Mouse (Mus musculus): ENCODE results near the gene Slc2a10.

Gene Slc2a10

GRCm38 (mm10) chr2:165503259-165504203 lies at the start of gene Slc2a10:
Gene Slc2a10, plus strand, starts transcription at chr2:165503787.
- no peak for TF ChIP-seq GATA4 (IDR thresholded peaks at IDR 0.05; ENCODE audit: insufficient replicate concordance, low read length)

GRCm38 (mm10) chr2:165456710-165457109 lies 46.9 kb upstream of the Slc2a10 start:
- TF ChIP-seq GATA4 (IDR thresholded peaks at IDR 0.05; ENCODE audit: insufficient replicate concordance, low read length) = no peak

DNA sequence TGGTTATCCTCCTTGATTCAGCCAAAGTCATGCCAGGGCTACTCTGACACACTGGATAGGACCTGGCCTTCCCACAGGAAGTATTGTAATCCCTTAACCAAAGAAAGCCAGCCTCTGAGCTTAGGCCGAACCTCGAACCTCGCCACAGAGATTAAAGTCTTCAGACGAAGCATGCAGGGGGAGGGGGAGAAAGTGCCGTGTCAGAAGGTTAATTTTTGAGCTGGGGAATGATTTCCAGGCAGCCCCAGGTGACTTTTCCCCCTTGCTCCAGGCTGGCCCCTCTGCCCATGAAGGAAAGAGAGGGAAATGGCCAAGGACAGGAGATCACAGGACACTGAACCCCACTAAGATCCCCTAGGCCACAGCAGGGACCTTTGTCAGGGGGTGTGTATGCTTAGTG lies 45.4 kb upstream of the Slc2a10 start:
- TF ChIP-seq GATA4 (IDR thresholded peaks at IDR 0.05; ENCODE audit: insufficient replicate concordance, low read length) = no peak

GRCm38 (mm10) chr2:165459663-165460062 lies 43.9 kb upstream of the Slc2a10 start:
- no peak for TF ChIP-seq GATA4 (IDR thresholded peaks at IDR 0.05; ENCODE audit: insufficient replicate concordance, low read length)

- TF ChIP-seq GATA4 (IDR thresholded peaks at IDR 0.05; ENCODE audit: insufficient replicate concordance, low read length) = no peak
These were observed 35.6 kb upstream of the Slc2a10 start for GRCm38 (mm10) chr2:165467824-165468452.

GRCm38 (mm10) chr2:165470167-165470566 lies 33.4 kb upstream of the Slc2a10 start:
- TF ChIP-seq GATA4 (IDR thresholded peaks at IDR 0.05; ENCODE audit: insufficient replicate concordance, low read length) = no peak

DNA sequence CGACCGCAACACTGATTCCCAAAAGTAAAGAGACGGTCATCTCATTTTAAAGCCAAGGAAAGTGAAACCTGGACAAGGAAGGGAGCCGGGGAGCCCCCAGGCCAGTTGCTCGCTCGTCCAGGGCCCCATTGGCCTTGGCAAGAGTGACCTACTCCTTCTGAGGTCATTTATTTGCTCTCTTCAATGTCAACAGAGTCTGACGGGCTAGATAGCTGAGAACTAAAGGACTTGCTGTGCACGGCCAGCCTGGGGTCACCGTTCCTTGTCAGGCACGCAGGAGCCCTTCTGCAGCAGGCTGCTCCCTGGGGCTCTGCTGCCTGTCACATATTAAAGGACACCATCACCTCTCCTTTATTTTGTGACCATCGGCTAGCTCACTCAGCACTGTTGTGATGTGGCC lies 31.6 kb upstream of the Slc2a10 start:
- no peak for TF ChIP-seq GATA4 (IDR thresholded peaks at IDR 0.05; ENCODE audit: insufficient replicate concordance, low read length)

DNA sequence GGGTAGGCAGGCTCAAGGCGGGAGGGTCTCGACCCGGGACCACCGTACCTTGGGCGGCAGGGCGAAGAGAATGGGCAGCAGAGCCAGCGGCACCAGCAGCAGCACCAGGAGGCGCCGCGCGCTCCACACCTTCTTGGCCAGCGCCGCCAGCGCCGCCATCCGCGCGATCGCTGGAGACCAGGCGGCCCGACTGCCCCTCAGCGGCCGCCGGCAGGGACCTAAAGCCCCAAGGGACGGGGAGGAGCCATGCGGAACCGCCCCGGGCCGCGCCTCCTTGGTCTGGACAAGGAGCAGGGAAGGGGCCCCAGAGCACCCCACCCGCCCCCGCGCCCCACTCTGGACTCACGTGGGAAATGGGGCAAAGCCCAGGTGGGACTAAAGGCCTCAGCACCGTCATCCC lies 30.6 kb upstream of the Slc2a10 start, which contains the start of gene Slc13a3:
Gene Slc13a3 (minus strand): TSS at position 228 of the 400 bp plus-strand sequence.
- no peak for TF ChIP-seq GATA4 (IDR thresholded peaks at IDR 0.05; ENCODE audit: insufficient replicate concordance, low read length)

DNA sequence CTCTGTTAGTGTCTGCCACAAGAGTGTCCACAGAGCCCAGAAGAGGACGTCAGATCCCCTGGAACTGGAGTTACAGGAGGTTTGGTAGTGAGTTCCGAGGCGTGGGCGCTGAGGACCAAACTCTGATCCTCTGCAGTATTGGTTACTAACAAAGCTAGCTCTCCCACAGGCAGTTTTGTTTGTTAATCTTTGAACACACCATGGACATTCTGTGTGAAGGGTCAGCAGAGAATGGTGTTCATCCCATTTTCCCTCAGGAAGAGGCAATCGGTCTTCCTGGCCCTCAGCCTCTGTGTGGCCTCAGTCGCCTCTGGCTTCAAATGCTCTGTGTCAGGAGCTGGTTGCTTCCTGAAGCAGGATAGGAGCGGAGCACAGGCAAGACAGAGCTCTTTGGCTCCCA lies 28.2 kb upstream of the Slc2a10 start:
- no peak for TF ChIP-seq GATA4 (IDR thresholded peaks at IDR 0.05; ENCODE audit: insufficient replicate concordance, low read length)

- no peak for TF ChIP-seq GATA4 (IDR thresholded peaks at IDR 0.05; ENCODE audit: insufficient replicate concordance, low read length)
These were observed 27.7 kb upstream of the Slc2a10 start for GRCm38 (mm10) chr2:165475850-165476249.

GRCm38 (mm10) chr2:165482003-165482402 lies 21.6 kb upstream of the Slc2a10 start:
- TF ChIP-seq GATA4 (IDR thresholded peaks at IDR 0.05; ENCODE audit: insufficient replicate concordance, low read length) = no peak

- no peak for TF ChIP-seq GATA4 (IDR thresholded peaks at IDR 0.05; ENCODE audit: insufficient replicate concordance, low read length)
These were observed 19.4 kb upstream of the Slc2a10 start for GRCm38 (mm10) chr2:165484152-165484551.

DNA sequence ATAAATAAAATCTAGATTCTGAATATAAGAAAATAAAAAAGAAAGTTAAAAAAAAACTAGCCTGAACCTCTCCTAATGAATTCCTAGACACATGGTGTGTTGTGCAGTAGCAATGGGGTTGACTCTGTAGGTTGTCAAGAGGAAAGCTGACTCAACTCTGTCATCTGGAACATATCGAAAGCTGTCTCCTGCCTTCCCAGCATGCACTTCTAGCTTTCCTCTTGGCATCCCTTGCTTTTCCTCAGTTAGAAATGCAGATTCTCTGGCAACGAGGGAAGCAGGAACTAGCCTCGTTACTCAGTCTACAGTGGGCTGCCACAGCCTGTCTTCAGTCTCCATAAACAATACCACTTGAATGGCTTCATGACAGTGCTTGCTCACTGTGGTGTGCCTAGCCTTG lies 17.8 kb upstream of the Slc2a10 start:
- no peak for TF ChIP-seq GATA4 (IDR thresholded peaks at IDR 0.05; ENCODE audit: insufficient replicate concordance, low read length)

- TF ChIP-seq GATA4 (IDR thresholded peaks at IDR 0.05; ENCODE audit: insufficient replicate concordance, low read length) = no peak
These were observed 17.2 kb upstream of the Slc2a10 start for GRCm38 (mm10) chr2:165486401-165486800.

DNA sequence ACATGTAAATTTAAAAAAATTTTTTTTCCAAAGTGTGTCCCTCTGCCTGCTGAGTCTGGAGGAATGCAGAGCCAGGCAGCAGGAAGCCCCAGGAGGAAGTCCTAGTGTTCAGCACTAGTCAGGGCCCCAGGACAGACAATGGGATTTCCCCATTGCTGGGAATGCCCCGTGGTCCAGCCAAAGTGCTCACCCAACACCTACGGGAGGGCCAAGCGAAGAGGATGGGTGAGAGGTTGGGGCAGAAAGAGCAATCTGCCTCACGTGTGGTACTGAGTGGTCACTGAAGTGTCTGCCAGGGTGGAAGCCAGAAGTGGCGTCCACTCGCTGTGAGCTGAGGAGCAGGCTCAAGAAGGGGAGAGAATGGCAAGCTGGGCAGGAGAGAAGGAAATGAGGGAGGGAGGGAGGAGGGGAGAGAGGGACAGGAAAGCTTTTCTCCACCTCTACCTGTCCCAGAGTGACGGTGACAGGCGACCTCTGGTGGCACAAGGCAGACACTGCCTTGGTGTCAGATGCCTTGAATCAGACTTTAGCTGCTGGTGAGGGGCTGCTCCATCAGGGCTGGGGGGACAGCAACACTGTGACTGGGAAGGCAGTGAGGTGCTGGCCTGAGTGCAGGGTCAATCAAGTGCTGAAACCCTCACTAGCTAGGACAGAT lies 16.6 kb upstream of the Slc2a10 start:
- no peak for TF ChIP-seq GATA4 (IDR thresholded peaks at IDR 0.05; ENCODE audit: insufficient replicate concordance, low read length)

Measured in liver, adult (tissue).